Mouse (Mus musculus): ENCODE data around the gene Npb. TPM values are rescaled to one million over a fixed set of nuclear protein-coding genes. Genes with fewer than 3 reads are reported as not detected.

Npb gene
- polyA plus RNA-seq, 1 experiment from 2014 or later = 22.2 TPM

GRCm38 (mm10) chr11:120575046-120575445 lies 33.2 kb upstream of the Npb start:
- Histone ChIP-seq H3K27me3 (ENCODE audit: insufficient read depth, low read length) (no peaks in the 10 kb centered on the region), H3K4me3 (ENCODE audit: low read depth, low read length) (no peak overlapping the region), H3K36me3 (replicated peaks; ENCODE audit: insufficient read depth, low read length) (peaks cover 31% of the 10 kb centered on the region), H3K27ac (ENCODE audit: low read depth) (peak overlapping the region; percentile 98; the same call in 1 of the 2 replicates), H3K4me1 (ENCODE audit: insufficient read depth) (peaks cover 44% of the 10 kb centered on the region), H3K4me2 (ENCODE audit: low read depth, low read length) (peak overlapping the region; percentile 90; the same call in 1 of the 2 replicates), H3K9me3 (ENCODE audit: low read length) (no peaks in the 10 kb centered on the region), H3K9ac (replicated peaks) (no peak overlapping the region)
- TF ChIP-seq EP300 (IDR thresholded peaks at IDR 0.05; ENCODE audit: low read depth) (no peak), CTCF (IDR thresholded peaks at IDR 0.05; ENCODE audit: low read depth) (no peak)
- WGBS (ENCODE audit: insufficient replicate concordance) = 72% methylated on average over 2 of the region's 2 CpGs
- DNase-seq (no peak), ATAC-seq (no peak)

GRCm38 (mm10) chr11:120575940-120576339 lies 32.3 kb upstream of the Npb start:
- Histone ChIP-seq H3K4me3 (ENCODE audit: low read depth, low read length) (no peak overlapping the region), H3K9me3 (ENCODE audit: low read length) (no peaks in the 10 kb centered on the region), H3K9ac (replicated peaks) (no peak overlapping the region; the same call in 1 of the 2 replicates), H3K27ac (ENCODE audit: low read depth) (peak overlapping the region; percentile 97), H3K4me2 (ENCODE audit: low read depth, low read length) (no peak overlapping the region), H3K4me1 (ENCODE audit: insufficient read depth) (peaks cover 50% of the 10 kb centered on the region), H3K27me3 (ENCODE audit: insufficient read depth, low read length) (no peaks in the 10 kb centered on the region), H3K36me3 (replicated peaks; ENCODE audit: insufficient read depth, low read length) (peaks cover 28% of the 10 kb centered on the region)
- TF ChIP-seq CTCF (IDR thresholded peaks at IDR 0.05; ENCODE audit: low read depth) = no peak
- no peak for TF ChIP-seq EP300 (IDR thresholded peaks at IDR 0.05; ENCODE audit: low read depth)
- ATAC-seq = no peak
- no peak for DNase-seq

- ATAC-seq (peak; percentile 14), DNase-seq (peak; percentile 64)
- Histone ChIP-seq H3K4me3 (ENCODE audit: low read depth, low read length) (peak overlapping the region; percentile 31; the same call in 1 of the 2 replicates), H3K4me1 (ENCODE audit: insufficient read depth) (peaks cover 44% of the 10 kb centered on the region), H3K4me2 (ENCODE audit: low read depth, low read length) (peak overlapping the region; percentile 66), H3K27me3 (ENCODE audit: insufficient read depth, low read length) (no peaks in the 10 kb centered on the region), H3K9ac (replicated peaks) (peak overlapping the region; percentile 56), H3K27ac (ENCODE audit: low read depth) (peak overlapping the region; percentile 97), H3K36me3 (replicated peaks; ENCODE audit: insufficient read depth, low read length) (peaks cover 24% of the 10 kb centered on the region), H3K9me3 (ENCODE audit: low read length) (no peaks in the 10 kb centered on the region)
- 76% methylated on average over 3 of the region's 3 CpGs for WGBS (ENCODE audit: insufficient replicate concordance)
- TF ChIP-seq CTCF (IDR thresholded peaks at IDR 0.05; ENCODE audit: low read depth) (no peak), EP300 (IDR thresholded peaks at IDR 0.05; ENCODE audit: low read depth) (peak; percentile 88)
Measured at GRCm38 (mm10) chr11:120576365-120576981, 31.8 kb upstream of the Npb start.

- Histone ChIP-seq H3K9me3 (ENCODE audit: low read length) (no peaks in the 10 kb centered on the region), H3K36me3 (replicated peaks; ENCODE audit: insufficient read depth, low read length) (peaks cover 24% of the 10 kb centered on the region), H3K4me1 (ENCODE audit: insufficient read depth) (peaks cover 47% of the 10 kb centered on the region), H3K27me3 (ENCODE audit: insufficient read depth, low read length) (no peaks in the 10 kb centered on the region), H3K9ac (replicated peaks) (peak overlapping the region; percentile 59), H3K27ac (ENCODE audit: low read depth) (peak overlapping the region; percentile 97), H3K4me3 (ENCODE audit: low read depth, low read length) (peak overlapping the region; percentile 31), H3K4me2 (ENCODE audit: low read depth, low read length) (peak overlapping the region; percentile 66)
- no peak for DNase-seq
- TF ChIP-seq EP300 (IDR thresholded peaks at IDR 0.05; ENCODE audit: low read depth) = no peak
- TF ChIP-seq CTCF (IDR thresholded peaks at IDR 0.05; ENCODE audit: low read depth) = peak; percentile 60
- ATAC-seq = no peak
- 74% methylated on average over 7 of the region's 7 CpGs for WGBS (ENCODE audit: insufficient replicate concordance)
Measured at GRCm38 (mm10) chr11:120577211-120578023, 30.9 kb upstream of the Npb start.

- ATAC-seq (no peak), DNase-seq (no peak)
- no peak for TF ChIP-seq CTCF (IDR thresholded peaks at IDR 0.05; ENCODE audit: low read depth)
- TF ChIP-seq EP300 (IDR thresholded peaks at IDR 0.05; ENCODE audit: low read depth) = no peak
- Histone ChIP-seq H3K36me3 (replicated peaks; ENCODE audit: insufficient read depth, low read length) (peaks cover 24% of the 10 kb centered on the region), H3K9ac (replicated peaks) (peak overlapping the region; percentile 59), H3K4me1 (ENCODE audit: insufficient read depth) (peaks cover 48% of the 10 kb centered on the region), H3K4me2 (ENCODE audit: low read depth, low read length) (peak overlapping the region; percentile 66), H3K4me3 (ENCODE audit: low read depth, low read length) (peak overlapping the region; percentile 6; the same call in 1 of the 2 replicates), H3K27me3 (ENCODE audit: insufficient read depth, low read length) (no peaks in the 10 kb centered on the region), H3K9me3 (ENCODE audit: low read length) (no peaks in the 10 kb centered on the region), H3K27ac (ENCODE audit: low read depth) (peak overlapping the region; percentile 97)
- 75% methylated on average over 10 of the region's 10 CpGs for WGBS (ENCODE audit: insufficient replicate concordance)
Measured at GRCm38 (mm10) chr11:120578024-120578693, 30.1 kb upstream of the Npb start.

Measured in liver, postnatal 0 days (tissue).